Mouse (Mus musculus) small intestine, adult 2 months (tissue): ENCODE measurements around the gene Kras.

ENCODE experiments used
- CTCF ChIP-seq: fragments of 200-500 bp; IDR thresholded peaks from 2 replicates; pipeline ENCODE4 v1.5.1; 2012; ENCODE audit warnings: low read depth, mild to moderate bottlenecking, control low read depth, inconsistent platforms, low read length, moderate library complexity, mixed read lengths; ENCODE audit not compliant: insufficient replicate concordance, insufficient read length; ENCODE audit errors: extremely low read depth
- POLR2A ChIP-seq: fragments of 200-500 bp; IDR thresholded peaks from 2 replicates; pipeline ENCODE4 v1.6.1; 2012; ENCODE audit warnings: low read depth, mild to moderate bottlenecking, control low read depth, inconsistent platforms, low read length, moderate library complexity

GRCm38 (mm10) chr6:145269313-145269845, 19.3 kb upstream of the Kras start:
- TF ChIP-seq CTCF (no peak), POLR2A (no peak)
